Mouse (Mus musculus): ENCODE results near the gene Kcnh4.

GRCm38 (mm10) chr11:100758707-100759610, 783 bp downstream of the Kcnh4 start:
- TF ChIP-seq EP300 (IDR thresholded peaks at IDR 0.05; ENCODE audit: insufficient read depth, low read depth, low read length), result no peak
- no peak for TF ChIP-seq CTCF (IDR thresholded peaks at IDR 0.05; ENCODE audit: low read depth, low read length)

All from ES-Bruce4 (cell line).